ENCODE assay signal across 8 mouse cellular contexts in the genomic region with DNA sequence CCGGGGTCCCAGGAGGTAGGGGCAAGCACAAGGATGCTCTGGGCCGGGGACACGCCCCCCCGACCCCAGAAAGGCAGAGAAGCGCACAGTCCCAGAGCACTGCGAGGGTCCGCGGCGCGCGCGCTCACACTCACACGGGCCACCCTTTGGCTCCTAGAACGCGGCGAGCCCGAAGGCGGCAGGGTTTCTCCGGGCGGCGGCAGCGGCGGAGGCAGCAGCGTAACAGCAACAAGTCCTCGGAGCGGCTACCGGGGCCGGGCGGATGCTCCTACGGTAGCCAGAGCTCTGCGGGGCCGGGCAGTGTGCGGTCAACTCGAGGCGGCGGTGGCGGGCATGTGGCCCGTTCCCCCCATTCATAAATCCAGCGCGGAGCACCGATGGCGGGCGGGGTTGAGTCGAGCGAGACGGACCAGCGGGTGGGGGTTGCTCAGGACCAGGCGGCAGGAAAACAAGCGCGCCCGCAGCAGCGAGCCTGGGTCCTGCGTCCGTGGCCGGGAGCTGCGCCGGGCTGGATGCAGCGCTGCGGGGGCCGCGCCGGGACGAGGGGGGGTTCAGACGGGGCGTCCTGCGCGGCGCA. TPM values are rescaled to one million over a fixed set of nuclear protein-coding genes. Genes with fewer than 3 reads are reported as not detected.
A peak's percentile ranks its signal among the peaks of the same experiment; 100 is the strongest.
DNase-seq lines count a peak whose midpoint lies in the region; ATAC-seq and TF ChIP-seq lines count a peak whose summit lies in the region.

TSS of gene Kcnc4 (minus strand) at position 357 of the 577 bp plus-strand sequence.

- peaks cover 24% of the 10 kb centered on the region for H3K4me1 ChIP-seq in lung, embryonic 15.5 days
- no peaks in the 10 kb centered on the region for H3K4me1 ChIP-seq in bone marrow macrophage, adult 2 months (ENCODE audit: control insufficient read depth, insufficient read depth, low read length)
- peaks cover 2% of the 10 kb centered on the region; the same call in 1 of the 2 replicates for H3K4me1 ChIP-seq in embryonic fibroblast, embryonic 13.5 days (ENCODE audit: control insufficient read depth, insufficient read depth, low read length)
- peaks cover 27% of the 10 kb centered on the region for H3K4me1 ChIP-seq in hindbrain, embryonic 12.5 days
- H3K4me1 ChIP-seq in limb, embryonic 14.5 days (ENCODE audit: control insufficient read depth, insufficient read depth, low read length): peaks cover 19% of the 10 kb centered on the region
- H3K4me1 ChIP-seq in stomach, embryonic 16.5 days (ENCODE audit: control insufficient read depth, insufficient read depth, low read length): peaks cover 21% of the 10 kb centered on the region

- under 1% methylated on average over 68 of the region's 68 CpGs for WGBS in lung, embryonic 15.5 days
- 1% methylated on average over 67 of the region's 68 CpGs for WGBS in hindbrain, embryonic 12.5 days
- under 1% methylated on average over 43 of the region's 68 CpGs for WGBS in limb, embryonic 14.5 days
- under 1% methylated on average over 68 of the region's 68 CpGs for WGBS in stomach, embryonic 16.5 days

- H3K4me3 ChIP-seq in lung, embryonic 15.5 days: peak within 1 kb of the TSS; percentile 41
- peak within 1 kb of the TSS; percentile 8; the same call in 1 of the 2 replicates for H3K4me3 ChIP-seq in bone marrow macrophage, adult 2 months (ENCODE audit: insufficient read depth, low read length)
- H3K4me3 ChIP-seq in embryonic fibroblast, embryonic 13.5 days (ENCODE audit: insufficient read depth, low read length): peak within 1 kb of the TSS; percentile 11
- peak within 1 kb of the TSS; percentile 57 for H3K4me3 ChIP-seq in hindbrain, embryonic 12.5 days
- H3K4me3 ChIP-seq in limb, embryonic 14.5 days (replicated peaks; ENCODE audit: low read length): peak within 1 kb of the TSS; percentile 51
- peak within 1 kb of the TSS; percentile 52 for H3K4me3 ChIP-seq in stomach, embryonic 16.5 days (replicated peaks; ENCODE audit: low read length)

- 0 out of 2 replicates have a peak, but pooled peaks have one; percentile 10 for ATAC-seq in lung, embryonic 15.5 days (ENCODE audit: borderline replicate concordance, extremely low read depth, low FRiP score, low TSS enrichment)
- peak; percentile 56 for ATAC-seq in hindbrain, embryonic 12.5 days (ENCODE audit: low FRiP score)
- ATAC-seq in limb, embryonic 14.5 days (ENCODE audit: low FRiP score, low read depth): 0 out of 2 replicates have a peak, but pooled peaks have one; percentile 24
- ATAC-seq in stomach, embryonic 16.5 days (ENCODE audit: insufficient read depth, low FRiP score): peak; percentile 31; the same call in 1 of the 2 replicates
- ATAC-seq in activated CD4-positive, CD25-positive, alpha-beta regulatory T cell, adult 4 months: no peak

- DNase-seq in lung, adult 18-20 months: no peak
- DNase-seq in limb, embryonic 14.5 days (ENCODE audit: low spot score): no peak

- peaks cover 97% of the 10 kb centered on the region for H3K27me3 ChIP-seq in lung, embryonic 15.5 days
- peaks cover 91% of the 10 kb centered on the region for H3K27me3 ChIP-seq in hindbrain, embryonic 12.5 days
- H3K27me3 ChIP-seq in limb, embryonic 14.5 days (ENCODE audit: control insufficient read depth, insufficient read depth, low read length): peaks cover 65% of the 10 kb centered on the region
- H3K27me3 ChIP-seq in stomach, embryonic 16.5 days (ENCODE audit: control insufficient read depth, insufficient read depth, low read length): peaks cover 77% of the 10 kb centered on the region

- no peaks in the 10 kb centered on the region for H3K36me3 ChIP-seq in lung, embryonic 15.5 days
- H3K36me3 ChIP-seq in hindbrain, embryonic 12.5 days: no peaks in the 10 kb centered on the region
- H3K36me3 ChIP-seq in limb, embryonic 14.5 days (ENCODE audit: control insufficient read depth, insufficient read depth, low read length): no peaks in the 10 kb centered on the region
- H3K36me3 ChIP-seq in stomach, embryonic 16.5 days (ENCODE audit: control insufficient read depth, insufficient read depth, low read length): no peaks in the 10 kb centered on the region

- no peak for TF ChIP-seq POLR2A in bone marrow macrophage, adult 2 months (IDR thresholded peaks at IDR 0.05; ENCODE audit: borderline replicate concordance, low read depth, low read length)
- no peak for TF ChIP-seq POLR2A in embryonic fibroblast, embryonic 13.5 days (IDR thresholded peaks at IDR 0.05; ENCODE audit: low read depth, low read length)
- TF ChIP-seq POLR2A in limb, embryonic 14.5 days (IDR thresholded peaks at IDR 0.05; ENCODE audit: borderline replicate concordance, extremely low read depth, insufficient read depth, insufficient read length): no peak

- H3K27ac ChIP-seq in lung, embryonic 15.5 days: no peak within 1 kb of the TSS
- H3K27ac ChIP-seq in bone marrow macrophage, adult 2 months (ENCODE audit: insufficient read depth, low read depth, low read length): no peak within 1 kb of the TSS
- H3K27ac ChIP-seq in embryonic fibroblast, embryonic 13.5 days (ENCODE audit: insufficient read depth, low read length): no peak within 1 kb of the TSS
- H3K27ac ChIP-seq in hindbrain, embryonic 12.5 days: no peak within 1 kb of the TSS
- no peak within 1 kb of the TSS for H3K27ac ChIP-seq in limb, embryonic 14.5 days (replicated peaks; ENCODE audit: low read depth, low read length)
- H3K27ac ChIP-seq in stomach, embryonic 16.5 days (ENCODE audit: low read length): no peak within 1 kb of the TSS

- no peak within 1 kb of the TSS for H3K9ac ChIP-seq in lung, embryonic 15.5 days
- peak within 1 kb of the TSS; percentile 58 for H3K9ac ChIP-seq in hindbrain, embryonic 12.5 days
- H3K9ac ChIP-seq in limb, embryonic 14.5 days (ENCODE audit: low read depth, low read length, severe bottlenecking): peak within 1 kb of the TSS; percentile 44
- peak within 1 kb of the TSS; percentile 36; the same call in 1 of the 2 replicates for H3K9ac ChIP-seq in stomach, embryonic 16.5 days (ENCODE audit: low read length)

- H3K9me3 ChIP-seq in lung, embryonic 15.5 days: no peaks in the 10 kb centered on the region
- H3K9me3 ChIP-seq in hindbrain, embryonic 12.5 days (replicated peaks): no peaks in the 10 kb centered on the region
- no peaks in the 10 kb centered on the region for H3K9me3 ChIP-seq in limb, embryonic 14.5 days (ENCODE audit: control insufficient read depth, low read length)
- no peaks in the 10 kb centered on the region for H3K9me3 ChIP-seq in stomach, embryonic 16.5 days (replicated peaks; ENCODE audit: control insufficient read depth, low read length)

- H3K4me2 ChIP-seq in lung, embryonic 15.5 days: peak within 1 kb of the TSS; percentile 89
- H3K4me2 ChIP-seq in hindbrain, embryonic 12.5 days (replicated peaks): peak within 1 kb of the TSS; percentile 98
- H3K4me2 ChIP-seq in limb, embryonic 14.5 days (replicated peaks; ENCODE audit: low read depth, low read length, severe bottlenecking): peak within 1 kb of the TSS; percentile 97
- H3K4me2 ChIP-seq in stomach, embryonic 16.5 days (ENCODE audit: low read depth, low read length): peak within 1 kb of the TSS; percentile 83

- TF ChIP-seq CTCF in bone marrow macrophage, adult 2 months (IDR thresholded peaks at IDR 0.05; ENCODE audit: low read depth, low read length): no peak
- TF ChIP-seq CTCF in embryonic fibroblast, embryonic 13.5 days (IDR thresholded peaks at IDR 0.05; ENCODE audit: borderline replicate concordance, insufficient read depth, low read length): no peak

RNA-seq across cellular contexts. Expression of gene Kcnc4, which starts in this region (rescaled TPM):
- 0.04 and 0.14 TPM in 2 replicates for polyA plus RNA-seq in lung, embryonic 15.5 days (2015; fragmentation: Nextera tagmentation; extraction: Ambion mirVana)
- not detected in 2 replicates for polyA plus RNA-seq in bone marrow macrophage, adult 2 months (2012; ENCODE audit: insufficient read depth, insufficient read length, missing spikeins)
- polyA plus RNA-seq in embryonic fibroblast, embryonic 13.5 days (2011; ENCODE audit: insufficient read length, low read depth, missing spikeins): not detected in 2 replicates
- 0.71 and 0.73 TPM in 2 replicates for polyA plus RNA-seq in hindbrain, embryonic 12.5 days (2016; fragmentation: Nextera tagmentation; extraction: Ambion mirVana)
- 1.4 and 1.8 TPM in 2 replicates for polyA plus RNA-seq in limb, embryonic 14.5 days (2012; rRNA removed)
- polyA plus RNA-seq in limb, embryonic 14.5 days (2014; fragmentation: Nextera tagmentation; extraction: Ambion mirVana): 0.29 and 0.36 TPM in 2 replicates
- polyA plus RNA-seq in stomach, embryonic 16.5 days (2015; fragmentation: Nextera tagmentation; extraction: Ambion mirVana): 0.14 TPM in 1 of 2 replicates, not detected in the other
- polyA plus RNA-seq in activated CD4-positive, CD25-positive, alpha-beta regulatory T cell, adult 4 months (2017; shearing (Covaris generic)): not detected

Comparison
In these comparisons a context has a peak if more than half of its experiments do, and no peak if none do; other contexts are left out.
1. Peak in ATAC-seq, H3K4me3 ChIP-seq and H3K4me2 ChIP-seq in lung, embryonic 15.5 days; RNA of the gene not detected or under 1 TPM.
2. Peak in ATAC-seq, H3K4me3 ChIP-seq, H3K9ac ChIP-seq and H3K4me2 ChIP-seq in hindbrain, embryonic 12.5 days; RNA of the gene not detected or under 1 TPM.
3. Peak in ATAC-seq, H3K4me3 ChIP-seq, H3K9ac ChIP-seq and H3K4me2 ChIP-seq in stomach, embryonic 16.5 days; RNA of the gene not detected or under 1 TPM.